Mouse (Mus musculus) neural tube, embryonic 11.5 days (tissue): ENCODE data around the gene Apol7b. TPM values are rescaled to one million over a fixed set of nuclear protein-coding genes. Genes with fewer than 3 reads are reported as not detected.
"Not testable (repeated sequence)": the region's sequence is repeated elsewhere in the genome, so short reads cannot be mapped to it uniquely, and the experiment has no call there.

Experiments
- ATAC-seq: fragments of 200-750 bp; cut with Nextera tagmentation; 2 replicates; pipeline ENCODE4 v1.8.0; 2017; ENCODE audit warnings: moderate number of reproducible peaks, mild to moderate bottlenecking, moderate TSS enrichment, moderate library complexity; ENCODE audit not compliant: insufficient read depth, low FRiP score, low TSS enrichment
- DNase-seq: peaks from one replicate; pipeline ENCODE4 v3.0.0-alpha.2; 2015; ENCODE audit warnings: low spot score
- H3K27ac ChIP-seq: fragments of 300-500 bp; sonication (generic); 2 replicates; pipeline ENCODE4 v1.5.1; 2014; ENCODE audit warnings: low read depth, mild to moderate bottlenecking, low read length
- H3K27me3 ChIP-seq: fragments of 300-500 bp; sonication (generic); 2 replicates; pipeline ENCODE4 v1.6.1; 2014; ENCODE audit warnings: mild to moderate bottlenecking, low read length, mixed read lengths; ENCODE audit not compliant: control insufficient read depth, insufficient read depth
- H3K36me3 ChIP-seq: fragments of 300-500 bp; sonication (generic); 2 replicates; pipeline ENCODE4 v1.6.1; 2014; ENCODE audit warnings: mild to moderate bottlenecking, low read length, moderate library complexity, mixed read lengths; ENCODE audit not compliant: control insufficient read depth, insufficient read depth
- H3K4me1 ChIP-seq: fragments of 300-500 bp; sonication (generic); 2 replicates; pipeline ENCODE4 v1.6.1; 2014; ENCODE audit warnings: low read length, mixed read lengths; ENCODE audit not compliant: control insufficient read depth, insufficient read depth
- H3K4me2 ChIP-seq: fragments of 300-500 bp; sonication (generic); 2 replicates; pipeline ENCODE4 v1.6.1; 2014; ENCODE audit warnings: low read depth, mild to moderate bottlenecking, moderate library complexity
- H3K4me3 ChIP-seq: fragments of 300-500 bp; sonication (generic); 2 replicates; pipeline ENCODE4 v1.5.1; 2014; ENCODE audit warnings: low read depth, low read length
- H3K9ac ChIP-seq: fragments of 300-500 bp; sonication (generic); 2 replicates; pipeline ENCODE4 v1.6.1; 2014; ENCODE audit warnings: mild to moderate bottlenecking, low read length
- H3K9me3 ChIP-seq: fragments of 300-500 bp; sonication (generic); 2 replicates; pipeline ENCODE4 v1.6.1; 2016; ENCODE audit warnings: low read length; ENCODE audit not compliant: control insufficient read depth
- WGBS: fragments of 180-500 bp; shearing (Covaris S2); extraction: QIAGEN DNeasy Blood & Tissue Kit; methylation state at CpG from one replicate; pipeline ENCODE4 v1.1.7; 2014; 5-methylcytosine and 5-hydroxymethylcytosine counted together
- polyA plus RNA-seq: library from polyadenylated mRNA; unstranded; fragments of >200 nt; fragmentation: Nextera tagmentation; extraction: Ambion mirVana; gene quantifications from 2 replicates; pipeline ENCODE4 v1.2.1, GENCODE M21; 2014

The Apol7b gene
- not detected in 2 replicates for polyA plus RNA-seq

DNA sequence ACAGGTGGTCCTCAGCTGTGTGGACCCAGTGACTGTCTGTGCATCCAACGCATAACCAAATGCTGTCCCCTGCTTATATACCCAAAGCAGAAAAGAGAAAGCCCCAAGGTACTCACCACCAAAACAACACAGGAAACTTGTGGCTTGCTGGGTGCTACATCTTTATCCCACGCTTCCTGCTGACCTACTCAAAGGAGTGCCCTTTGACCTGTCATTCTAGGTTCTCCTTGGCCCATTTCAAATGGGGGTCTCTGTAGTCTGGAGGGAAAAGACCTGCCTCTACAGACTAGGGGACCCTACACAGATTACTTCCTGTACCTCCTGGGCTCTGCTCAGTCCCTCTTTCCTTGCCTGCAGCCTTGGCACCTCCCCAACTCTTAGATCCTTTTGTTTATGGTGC is at the start of gene Apol7b:
Apol7b (minus strand) TSS at position 101 of the 400 bp plus-strand sequence.
- not testable (repeated sequence) for H3K27ac ChIP-seq, H3K9ac ChIP-seq, H3K4me2 ChIP-seq, ATAC-seq, H3K9me3 ChIP-seq, H3K27me3 ChIP-seq, H3K4me3 ChIP-seq, H3K36me3 ChIP-seq, H3K4me1 ChIP-seq, DNase-seq
- 88% methylated on average over 2 of the region's 2 CpGs for WGBS

DNA sequence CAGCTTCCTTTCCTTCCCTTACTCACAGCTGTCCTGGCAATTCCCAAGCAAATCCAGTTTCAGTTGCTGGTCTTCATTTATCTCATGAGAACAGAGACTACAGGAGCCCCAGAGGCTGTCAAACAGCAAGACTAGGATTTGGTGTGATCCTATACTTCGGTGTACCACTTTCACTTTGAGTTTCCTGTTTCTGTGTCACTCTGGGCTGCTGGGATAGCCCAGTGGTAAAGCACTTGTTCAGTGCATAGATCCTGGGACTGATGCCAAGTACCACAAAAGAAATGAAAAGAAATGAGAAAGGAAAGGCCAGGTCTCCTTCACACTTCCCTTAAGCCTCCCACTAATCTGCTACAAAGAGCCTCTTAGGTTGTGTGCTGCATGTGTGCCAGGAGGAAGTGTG is 47.4 kb upstream of the Apol7b start:
- H3K27me3 ChIP-seq, H3K9ac ChIP-seq, H3K36me3 ChIP-seq, H3K9me3 ChIP-seq, H3K4me2 ChIP-seq, DNase-seq, H3K27ac ChIP-seq, ATAC-seq, H3K4me3 ChIP-seq, H3K4me1 ChIP-seq: not testable (repeated sequence)
- 82% methylated on average over 1 of the region's 1 CpGs for WGBS

DNA sequence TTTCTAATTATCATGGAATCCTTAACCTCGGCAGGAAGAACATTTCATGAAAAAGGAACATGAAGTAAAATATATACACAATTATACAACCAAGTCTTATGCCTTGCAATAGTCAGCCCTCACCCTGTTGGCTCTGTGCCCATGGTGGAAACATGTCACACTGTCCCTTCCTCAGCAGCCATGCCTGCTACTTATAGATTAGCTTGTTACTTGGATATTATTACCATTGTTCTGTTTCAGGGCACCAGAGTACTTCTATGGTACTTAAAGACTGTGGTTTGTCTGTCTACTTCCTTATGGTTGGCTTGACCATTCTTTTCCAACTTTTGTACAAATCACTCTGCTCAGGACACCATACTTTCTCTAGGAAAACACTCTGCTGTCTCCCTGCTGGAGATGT is 45.9 kb upstream of the Apol7b start:
- not testable (repeated sequence) for H3K4me2 ChIP-seq, H3K27ac ChIP-seq, H3K36me3 ChIP-seq

DNA sequence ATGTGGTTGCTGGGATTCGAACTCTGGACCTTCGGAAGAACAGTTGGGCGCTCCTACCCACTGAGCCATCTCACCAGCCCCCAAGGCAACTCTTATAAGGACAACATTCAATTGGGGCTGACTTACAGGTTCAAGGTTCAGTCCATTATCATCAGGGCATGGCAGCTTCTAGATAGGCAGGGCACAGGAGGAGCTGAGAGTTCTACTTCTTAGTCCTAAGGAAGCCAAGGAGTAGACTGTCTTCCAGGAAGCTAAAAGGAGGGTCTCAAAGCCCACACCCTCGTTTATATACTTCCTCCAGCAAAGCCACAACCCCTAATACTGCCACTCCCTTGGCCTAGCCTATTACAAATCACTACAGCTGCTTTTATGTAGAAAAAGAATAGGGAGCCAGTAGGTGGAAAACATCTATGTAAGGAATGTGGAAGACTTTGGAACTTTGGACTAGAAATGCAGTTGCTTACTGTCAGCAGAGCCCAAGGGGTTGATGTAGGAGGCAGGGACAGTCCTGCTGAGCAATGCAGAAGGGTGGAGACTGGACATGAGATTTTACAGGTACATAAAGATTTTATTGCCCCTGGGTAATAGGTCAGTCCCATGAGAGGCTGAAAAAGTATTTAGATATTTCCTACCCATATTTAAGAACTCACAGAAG is 35.0 kb upstream of the Apol7b start:
- Histone ChIP-seq H3K4me3 (no peak overlapping the region), H3K9me3 (no peaks in the 10 kb centered on the region), H3K27ac (no peak overlapping the region), H3K9ac (no peak overlapping the region), H3K4me1 (no peaks in the 10 kb centered on the region), H3K27me3 (no peaks in the 10 kb centered on the region), H3K36me3 (no peaks in the 10 kb centered on the region), H3K4me2 (no peak overlapping the region)
- 83% methylated on average over 4 of the region's 4 CpGs for WGBS
- no peak for DNase-seq
- no peak for ATAC-seq

More for the DNA sequence above, 45.9 kb upstream of the Apol7b start:
- not testable (repeated sequence) for DNase-seq, H3K4me1 ChIP-seq, ATAC-seq, H3K9ac ChIP-seq, H3K9me3 ChIP-seq, H3K4me3 ChIP-seq, H3K27me3 ChIP-seq
- no CpG with 5 or more reads among the region's 1 CpGs for WGBS

DNA sequence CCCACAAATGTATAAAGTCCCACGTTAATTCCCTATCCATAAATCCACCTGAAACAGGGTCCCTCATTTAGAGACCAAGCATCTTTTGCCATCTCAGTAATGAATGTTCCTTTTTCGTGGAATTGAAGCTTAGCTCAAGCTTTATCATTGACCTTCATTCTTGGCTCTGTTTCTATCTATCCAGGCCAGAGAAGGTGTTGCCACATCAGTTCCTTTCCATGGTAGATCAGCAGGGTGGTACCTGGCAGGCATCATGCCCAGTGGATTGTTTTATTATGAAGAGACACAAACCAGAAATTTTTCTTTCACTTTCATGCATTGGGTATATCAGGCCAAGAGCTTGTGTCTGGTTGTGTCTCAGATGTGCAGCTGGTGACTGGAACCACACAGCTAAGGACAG is 29.4 kb upstream of the Apol7b start, which contains the start of gene Apol10a:
Apol10a (plus strand) TSS at position 355 of the 400 bp plus-strand sequence.
- H3K36me3 ChIP-seq, DNase-seq, H3K4me3 ChIP-seq, H3K27me3 ChIP-seq, H3K27ac ChIP-seq, ATAC-seq, H3K9me3 ChIP-seq, H3K4me1 ChIP-seq, H3K9ac ChIP-seq, H3K4me2 ChIP-seq: not testable (repeated sequence)
- 82% methylated on average over 2 of the region's 2 CpGs for WGBS

DNA sequence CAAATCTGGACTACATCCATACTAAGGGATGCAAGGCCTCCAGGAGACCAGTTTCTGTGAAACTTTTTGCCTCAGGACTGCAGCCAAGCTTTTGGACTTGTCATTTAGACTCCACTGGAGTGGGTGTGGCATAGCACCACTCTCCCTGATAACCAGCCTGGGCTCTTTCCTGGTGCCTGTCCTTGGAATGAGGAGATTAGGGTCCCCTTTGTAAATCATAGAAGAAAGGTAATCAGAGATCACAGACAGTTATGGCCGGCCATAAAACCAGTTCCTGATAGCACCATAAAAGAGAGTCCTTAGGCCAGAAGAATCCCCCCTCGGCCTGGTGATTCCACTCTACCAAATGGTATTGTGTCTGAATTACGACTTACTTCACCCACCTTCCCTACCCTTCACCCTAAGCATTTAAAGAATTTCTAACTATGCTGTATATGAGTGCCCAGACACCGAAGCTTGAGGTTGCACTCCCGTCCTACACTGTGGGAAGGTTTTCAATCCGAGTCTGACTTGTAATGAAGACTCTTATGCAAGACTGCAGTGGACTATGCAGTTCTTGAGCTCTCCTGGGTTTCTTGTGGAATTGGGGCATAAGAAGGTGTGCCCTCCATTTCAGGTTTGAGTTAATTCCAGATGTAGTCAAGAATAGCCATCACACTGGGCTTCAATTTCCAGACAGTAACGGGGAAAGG is 27.6 kb upstream of the Apol7b start:
- not testable (repeated sequence) for H3K36me3 ChIP-seq, ATAC-seq, H3K9me3 ChIP-seq, H3K4me2 ChIP-seq, H3K4me3 ChIP-seq, H3K9ac ChIP-seq, DNase-seq, H3K27me3 ChIP-seq, H3K4me1 ChIP-seq, H3K27ac ChIP-seq
- WGBS = 23% methylated on average over 6 of the region's 7 CpGs

DNA sequence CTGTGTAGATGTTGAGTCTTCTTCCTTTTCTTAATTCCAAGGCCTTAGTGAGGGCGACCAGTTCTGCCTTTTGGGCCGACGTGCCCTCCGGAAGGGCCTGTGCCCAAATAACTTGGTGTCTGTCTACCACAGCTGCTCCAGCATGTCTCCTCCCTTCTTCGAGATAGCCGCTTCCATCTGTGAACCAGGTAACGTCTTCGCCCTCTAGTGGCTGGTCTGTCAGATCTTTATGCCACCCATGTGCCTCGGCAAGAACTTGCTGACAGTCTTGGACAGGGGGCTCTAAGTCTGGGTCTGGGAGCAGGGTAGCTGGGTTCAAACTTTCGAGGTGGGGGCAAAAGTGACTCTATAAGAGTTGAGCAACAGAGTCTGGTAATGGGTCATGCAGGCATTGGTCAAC is 2.6 kb upstream of the Apol7b start:
- H3K4me2 ChIP-seq, H3K9me3 ChIP-seq, H3K4me3 ChIP-seq, H3K4me1 ChIP-seq, ATAC-seq, H3K36me3 ChIP-seq, H3K27me3 ChIP-seq, H3K27ac ChIP-seq, H3K9ac ChIP-seq, DNase-seq: not testable (repeated sequence)
- WGBS = 64% methylated on average over 10 of the region's 10 CpGs

DNA sequence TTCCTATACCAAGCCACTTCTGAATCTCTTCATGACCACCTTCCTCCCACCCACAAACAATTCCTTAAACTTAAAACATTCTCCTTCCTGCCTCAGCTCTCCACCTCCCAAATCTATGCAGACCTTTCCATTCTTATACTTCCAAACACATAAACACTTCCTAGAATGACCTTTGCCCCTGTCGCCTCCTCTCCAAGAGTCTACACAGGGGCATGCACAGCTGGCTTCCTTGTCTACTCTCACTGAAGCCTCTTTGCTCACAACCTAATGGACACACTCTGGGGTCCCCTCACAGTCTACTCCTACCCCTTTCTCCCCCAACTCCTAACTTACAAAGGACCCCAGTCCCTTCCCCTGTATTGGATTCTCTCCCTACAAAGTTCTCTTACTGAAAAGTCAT is 1.6 kb downstream of the Apol7b start:
- not testable (repeated sequence) for H3K9ac ChIP-seq, DNase-seq, H3K27ac ChIP-seq, H3K36me3 ChIP-seq, H3K4me2 ChIP-seq, H3K9me3 ChIP-seq, H3K27me3 ChIP-seq, ATAC-seq, H3K4me1 ChIP-seq, H3K4me3 ChIP-seq
- WGBS = 82% methylated on average over 1 of the region's 1 CpGs

- H3K4me3 ChIP-seq = not testable (repeated sequence)
Observed at GRCm38 (mm10) chr15:77444746-77445145, 2.5 kb downstream of the Apol7b start.

More at GRCm38 (mm10) chr15:77444746-77445145, 2.5 kb downstream of the Apol7b start:
- ATAC-seq, H3K4me2 ChIP-seq, H3K9me3 ChIP-seq, DNase-seq, H3K4me1 ChIP-seq, H3K9ac ChIP-seq, H3K36me3 ChIP-seq, H3K27ac ChIP-seq, H3K27me3 ChIP-seq: not testable (repeated sequence)
- WGBS = 87% methylated on average over 7 of the region's 8 CpGs
